Mouse (Mus musculus): ENCODE measurements around the gene Fer1l5.

DNA sequence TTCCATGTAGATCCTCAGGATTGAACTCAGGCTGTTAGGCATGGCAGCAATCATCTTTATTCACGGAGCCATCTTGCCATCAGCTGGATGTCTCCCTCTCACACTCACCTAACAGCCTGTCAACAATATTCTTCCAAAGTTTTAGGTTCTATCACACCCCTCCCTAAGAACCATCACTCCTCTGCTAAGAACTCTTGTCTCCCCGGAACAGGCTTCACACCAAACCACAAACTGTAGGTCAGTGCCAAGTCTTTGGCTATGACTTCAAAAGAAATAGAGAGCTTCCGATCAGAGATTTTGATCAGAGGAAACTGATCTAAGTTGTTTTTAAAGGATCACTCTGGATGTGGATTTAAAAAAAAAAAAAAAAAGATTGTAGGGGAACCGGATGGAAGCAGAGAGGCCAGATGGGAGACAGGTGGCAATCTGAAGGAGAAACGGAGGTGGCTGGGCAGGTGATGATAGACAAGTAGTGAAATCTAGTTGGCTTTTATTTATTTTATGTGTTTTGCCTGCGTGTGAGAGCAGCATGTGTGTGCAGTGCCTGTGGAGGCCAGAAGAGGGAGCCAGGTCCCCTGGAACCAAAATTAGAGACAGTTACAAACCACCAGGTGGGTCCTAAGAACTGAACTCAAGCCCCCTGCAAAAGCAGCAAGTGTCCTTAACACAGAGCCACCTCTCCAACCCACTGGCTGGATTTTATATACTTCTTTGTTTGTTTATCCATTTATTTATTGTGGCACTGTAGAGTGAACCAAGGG is 82.1 kb downstream of the Fer1l5 start:
- no peak for TF ChIP-seq CTCF (IDR thresholded peaks at IDR 0.05; ENCODE audit: extremely low read depth, insufficient read depth, low read length)
- TF ChIP-seq POLR2A (IDR thresholded peaks at IDR 0.05; ENCODE audit: extremely low read depth, insufficient read depth, low read length), result no peak
